In the genomic region with DNA sequence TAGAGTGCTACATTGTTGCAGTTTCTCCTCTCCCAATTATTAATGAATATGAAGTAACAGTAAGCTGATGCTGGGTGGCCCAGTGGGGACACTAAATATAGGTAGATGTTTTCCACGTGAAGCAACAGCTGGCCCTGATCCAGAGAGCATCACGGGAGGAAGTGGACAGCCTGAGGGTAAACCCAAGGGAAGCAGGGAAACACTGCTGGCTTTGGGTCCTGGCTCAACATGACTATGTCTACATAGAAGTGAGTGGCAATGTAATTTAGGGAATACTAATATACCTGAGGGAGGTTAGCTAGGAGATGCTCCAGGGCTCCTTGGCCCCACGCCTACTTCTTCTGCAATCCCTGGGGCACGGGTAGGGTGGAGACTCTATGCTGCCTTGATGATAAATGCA, we compare ENCODE assay signal across 11 mouse cellular contexts.
A peak's percentile ranks its signal among the peaks of the same experiment; 100 is the strongest.
DNase-seq lines count a peak whose midpoint lies in the region; ATAC-seq and TF ChIP-seq lines count a peak whose summit lies in the region.
"Had no signal": no experiment of that assay in that cellular context is flagged by ENCODE, and none has a peak within 500 bp of the region (broad histone marks: within the 10 kb centered on the region; RNA-seq: fewer than 3 reads in every experiment).

No protein-coding gene starts in this region.

- no peaks in the 10 kb centered on the region for H3K9me3 ChIP-seq in forebrain, postnatal 0 days (ENCODE audit: low read length)
- no peaks in the 10 kb centered on the region for H3K9me3 ChIP-seq in forebrain, embryonic 14.5 days (replicated peaks; ENCODE audit: control insufficient read depth, low read length)
- no peaks in the 10 kb centered on the region for H3K9me3 ChIP-seq in heart, embryonic 13.5 days
- no peaks in the 10 kb centered on the region for H3K9me3 ChIP-seq in stomach, embryonic 15.5 days
- H3K9me3 ChIP-seq in hindbrain, embryonic 14.5 days (ENCODE audit: control insufficient read depth, low read length) = no peaks in the 10 kb centered on the region
- H3K9me3 ChIP-seq: midbrain, embryonic 12.5 days had no signal

- DNase-seq in forebrain, postnatal 0 days = no peak
- DNase-seq in forebrain, embryonic 14.5 days (ENCODE audit: low spot score) = no peak
- peak; percentile 13 for DNase-seq in retina, adult 2 months (ENCODE audit: low read depth, low spot score)
- no peak for DNase-seq in retina, embryonic 14.5 days (ENCODE audit: low spot score)
- no peak for DNase-seq in Muller cell, postnatal 12 days (ENCODE audit: inconsistent ontology term)
- DNase-seq in hindbrain, embryonic 14.5 days (ENCODE audit: low spot score) = no peak
- DNase-seq: right cerebral cortex, postnatal 25 days had no signal

- no peak overlapping the region for H3K4me3 ChIP-seq in forebrain, postnatal 0 days (ENCODE audit: low read depth, low read length)
- no peak overlapping the region for H3K4me3 ChIP-seq in forebrain, embryonic 14.5 days (ENCODE audit: low read depth, low read length)
- no peak overlapping the region for H3K4me3 ChIP-seq in heart, embryonic 13.5 days
- H3K4me3 ChIP-seq in stomach, embryonic 15.5 days (replicated peaks) = no peak overlapping the region
- no peak overlapping the region for H3K4me3 ChIP-seq in hindbrain, embryonic 14.5 days (replicated peaks; ENCODE audit: low read length)
- H3K4me3 ChIP-seq: midbrain, embryonic 12.5 days had no signal

- H3K4me2 ChIP-seq in forebrain, postnatal 0 days (ENCODE audit: low read depth) = peak overlapping the region; percentile 15; the same call in 1 of the 2 replicates
- no peak overlapping the region for H3K4me2 ChIP-seq in forebrain, embryonic 14.5 days (ENCODE audit: low read length)
- H3K4me2 ChIP-seq in heart, embryonic 13.5 days = peak overlapping the region; percentile 46
- no peak overlapping the region for H3K4me2 ChIP-seq in stomach, embryonic 15.5 days
- H3K4me2 ChIP-seq in hindbrain, embryonic 14.5 days (replicated peaks) = no peak overlapping the region
- H3K4me2 ChIP-seq: midbrain, embryonic 12.5 days had no signal

- H3K4me1 ChIP-seq in forebrain, postnatal 0 days (ENCODE audit: insufficient read depth) = peaks cover 16% of the 10 kb centered on the region
- no peaks in the 10 kb centered on the region; the same call in none of the 2 replicates for H3K4me1 ChIP-seq in forebrain, embryonic 14.5 days (ENCODE audit: control insufficient read depth, insufficient read depth, low read length)
- peaks cover 76% of the 10 kb centered on the region for H3K4me1 ChIP-seq in heart, embryonic 13.5 days
- H3K4me1 ChIP-seq in stomach, embryonic 15.5 days = peaks cover 10% of the 10 kb centered on the region
- H3K4me1 ChIP-seq in hindbrain, embryonic 14.5 days (replicated peaks; ENCODE audit: control insufficient read depth, insufficient read depth, low read length) = peaks cover 11% of the 10 kb centered on the region

- ATAC-seq in forebrain, postnatal 0 days = no peak
- ATAC-seq in forebrain, embryonic 14.5 days = no peak
- ATAC-seq in heart, embryonic 13.5 days (ENCODE audit: extremely low read depth, insufficient number of reproducible peaks, low FRiP score, low TSS enrichment) = no peak; the same call in 1 of the 2 replicates
- ATAC-seq in stomach, embryonic 15.5 days (ENCODE audit: insufficient read depth, low FRiP score, low read depth) = no peak
- ATAC-seq in hindbrain, embryonic 14.5 days (ENCODE audit: low FRiP score) = no peak
- ATAC-seq: activated CD4-positive, CD25-positive, alpha-beta regulatory T cell, adult 4 months had no signal

- WGBS in forebrain, postnatal 0 days = 55% methylated on average over 4 of the region's 4 CpGs
- 72% methylated on average over 4 of the region's 4 CpGs for WGBS in forebrain, embryonic 14.5 days
- 34% methylated on average over 4 of the region's 4 CpGs for WGBS in heart, embryonic 13.5 days
- WGBS in stomach, embryonic 15.5 days = 42% methylated on average over 4 of the region's 4 CpGs
- WGBS in hindbrain, embryonic 14.5 days = 70% methylated on average over 4 of the region's 4 CpGs

- no peaks in the 10 kb centered on the region for H3K36me3 ChIP-seq in forebrain, postnatal 0 days (ENCODE audit: insufficient read depth)
- H3K36me3 ChIP-seq in forebrain, embryonic 14.5 days (ENCODE audit: control insufficient read depth, insufficient read depth, low read length) = no peaks in the 10 kb centered on the region
- no peaks in the 10 kb centered on the region for H3K36me3 ChIP-seq in heart, embryonic 13.5 days
- no peaks in the 10 kb centered on the region for H3K36me3 ChIP-seq in stomach, embryonic 15.5 days
- no peaks in the 10 kb centered on the region for H3K36me3 ChIP-seq in hindbrain, embryonic 14.5 days (replicated peaks; ENCODE audit: control insufficient read depth, insufficient read depth)
- H3K36me3 ChIP-seq: midbrain, embryonic 12.5 days had no signal

- peak overlapping the region; percentile 25; the same call in 1 of the 2 replicates for H3K9ac ChIP-seq in forebrain, postnatal 0 days
- no peak overlapping the region for H3K9ac ChIP-seq in forebrain, embryonic 14.5 days (ENCODE audit: low read length)
- peak overlapping the region; percentile 50; the same call in 1 of the 2 replicates for H3K9ac ChIP-seq in heart, embryonic 13.5 days
- no peak overlapping the region for H3K9ac ChIP-seq in stomach, embryonic 15.5 days
- H3K9ac ChIP-seq in hindbrain, embryonic 14.5 days = no peak overlapping the region
- H3K9ac ChIP-seq: midbrain, embryonic 12.5 days had no signal

- H3K27ac ChIP-seq in forebrain, postnatal 0 days (ENCODE audit: low read depth, low read length) = peak overlapping the region; percentile 55; the same call in 1 of the 2 replicates
- H3K27ac ChIP-seq in forebrain, embryonic 14.5 days (ENCODE audit: low read depth, low read length) = no peak overlapping the region
- peak overlapping the region; percentile 86 for H3K27ac ChIP-seq in heart, embryonic 13.5 days (replicated peaks)
- peak overlapping the region; percentile 72 for H3K27ac ChIP-seq in stomach, embryonic 15.5 days
- H3K27ac ChIP-seq in hindbrain, embryonic 14.5 days = no peak overlapping the region
- H3K27ac ChIP-seq: midbrain, embryonic 12.5 days had no signal

- H3K27me3 ChIP-seq in forebrain, postnatal 0 days (ENCODE audit: insufficient read depth, low read length) = no peaks in the 10 kb centered on the region
- no peaks in the 10 kb centered on the region for H3K27me3 ChIP-seq in forebrain, embryonic 14.5 days (replicated peaks; ENCODE audit: control insufficient read depth, insufficient read depth, low read length)
- no peaks in the 10 kb centered on the region for H3K27me3 ChIP-seq in heart, embryonic 13.5 days (replicated peaks)
- no peaks in the 10 kb centered on the region for H3K27me3 ChIP-seq in stomach, embryonic 15.5 days (replicated peaks)
- no peaks in the 10 kb centered on the region for H3K27me3 ChIP-seq in hindbrain, embryonic 14.5 days (ENCODE audit: control insufficient read depth, insufficient read depth, low read length)
- H3K27me3 ChIP-seq: midbrain, embryonic 12.5 days had no signal

- TF ChIP-seq CTCF in forebrain, postnatal 0 days (IDR thresholded peaks at IDR 0.05; ENCODE audit: low read depth) = no peak

Comparison
In these comparisons a context has a peak if more than half of its experiments do, and no peak if none do; other contexts are left out.
1. H3K27ac ChIP-seq: peak in forebrain, postnatal 0 days (single experiment), heart, embryonic 13.5 days (single experiment) and stomach, embryonic 15.5 days (single experiment); none in forebrain, embryonic 14.5 days (single experiment) and hindbrain, embryonic 14.5 days (single experiment).
2. H3K4me2 ChIP-seq: peak in forebrain, postnatal 0 days (single experiment) and heart, embryonic 13.5 days (single experiment); none in forebrain, embryonic 14.5 days (single experiment), stomach, embryonic 15.5 days (single experiment) and hindbrain, embryonic 14.5 days (single experiment).
3. H3K9ac ChIP-seq: peak in forebrain, postnatal 0 days (single experiment) and heart, embryonic 13.5 days (single experiment); none in forebrain, embryonic 14.5 days (single experiment), stomach, embryonic 15.5 days (single experiment) and hindbrain, embryonic 14.5 days (single experiment).